Mouse (Mus musculus): ENCODE measurements around the gene Myh11. TPM values are rescaled to one million over a fixed set of nuclear protein-coding genes. Genes with fewer than 3 reads are reported as not detected.
A peak's percentile ranks its signal among the peaks of the same experiment; 100 is the strongest.

The Myh11 gene
- total RNA-seq, 1 experiment = 0.76 TPM

DNA sequence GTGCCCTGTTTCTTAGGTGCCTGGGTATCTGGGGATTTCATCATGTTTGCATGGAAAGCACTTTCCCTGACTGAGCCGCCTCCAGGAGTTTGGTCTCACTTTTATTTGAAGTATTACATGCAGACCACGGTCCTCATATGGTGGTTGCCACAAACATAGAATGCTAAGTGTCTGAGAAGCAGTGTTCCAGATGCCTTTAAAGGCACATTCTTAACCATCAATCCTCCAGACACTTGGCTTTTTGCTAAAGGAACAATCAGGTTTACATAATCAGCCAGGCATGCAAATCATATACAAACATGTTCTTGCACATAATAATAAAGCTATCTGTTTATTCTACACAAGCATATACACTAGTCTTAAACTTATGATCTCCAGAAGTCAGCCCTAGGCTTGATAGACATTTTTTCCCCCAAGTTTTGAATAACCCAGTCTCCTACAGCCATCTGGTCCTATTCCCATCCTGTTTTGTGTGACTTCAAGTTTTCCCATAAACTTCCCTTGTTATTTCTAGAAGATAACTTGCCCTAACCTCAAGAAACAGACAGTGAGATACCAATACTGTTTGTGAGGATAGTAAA lies 5.5 kb upstream of the Myh11 start:
- in situ Hi-C loops (cut with MboI; ENCODE audit: low sequenced_read_pairs in 2 of 2, unreplicated experiment in 2 of 2) = no loop called here
- H3K4me1 ChIP-seq (ENCODE audit: control insufficient read depth in 2 of 2, insufficient read depth in 2 of 2, low read length in 2 of 2, poor library complexity in 1 of 2) = peaks cover 0 to 4% of the 10 kb centered on the region in 2 experiments; a peak in 2 of 4 replicates
- no peak overlapping the region for H3K27ac ChIP-seq (ENCODE audit: insufficient read depth, low read depth, low read length, poor library complexity, severe bottlenecking)
- no peak overlapping the region for H3K9ac ChIP-seq (ENCODE audit: insufficient read depth, low read depth, low read length, poor library complexity, severe bottlenecking)
- no peak for TF ChIP-seq ZNF384 (IDR thresholded peaks at IDR 0.05; ENCODE audit: low read depth, low read length)
- H3K36me3 ChIP-seq (ENCODE audit: control insufficient read depth, insufficient read depth, low read length, poor library complexity, severe bottlenecking) = peaks cover 4% of the 10 kb centered on the region
- H3K9me3 ChIP-seq (ENCODE audit: control insufficient read depth, insufficient read depth, low read depth, low read length) = no peaks in the 10 kb centered on the region
- no peak overlapping the region for H3K4me3 ChIP-seq (ENCODE audit: insufficient read depth in 1 of 2, low read depth in 1 of 2, low read length in 2 of 2, poor library complexity in 1 of 2, severe bottlenecking in 1 of 2)
- DNase-seq (ENCODE audit: low read depth, low spot score) = no peak

GRCm38 (mm10) chr16:14295291-14295690 lies 4.1 kb upstream of the Myh11 start:
- H3K4me3 ChIP-seq (ENCODE audit: insufficient read depth in 1 of 2, low read depth in 1 of 2, low read length in 2 of 2, poor library complexity in 1 of 2, severe bottlenecking in 1 of 2) = no peak overlapping the region
- in situ Hi-C loops (cut with MboI; ENCODE audit: low sequenced_read_pairs in 2 of 2, unreplicated experiment in 2 of 2) = no loop called here

GRCm38 (mm10) chr16:14292205-14293199 lies 1.3 kb upstream of the Myh11 start:
- Histone ChIP-seq H3K27ac (ENCODE audit: insufficient read depth, low read depth, low read length, poor library complexity, severe bottlenecking) (no peak overlapping the region), H3K36me3 (ENCODE audit: control insufficient read depth, insufficient read depth, low read length, poor library complexity, severe bottlenecking) (no peaks in the 10 kb centered on the region; the same call in 1 of the 2 replicates), H3K9ac (ENCODE audit: insufficient read depth, low read depth, low read length, poor library complexity, severe bottlenecking) (peak overlapping the region; percentile 44), H3K9me3 (ENCODE audit: control insufficient read depth, insufficient read depth, low read depth, low read length) (no peaks in the 10 kb centered on the region), H3K4me3 (ENCODE audit: insufficient read depth in 1 of 2, low read depth in 1 of 2, low read length in 2 of 2, poor library complexity in 1 of 2, severe bottlenecking in 1 of 2) (peak overlapping the region; percentile 50 to 52), H3K4me1 (ENCODE audit: control insufficient read depth in 2 of 2, insufficient read depth in 2 of 2, low read length in 2 of 2, poor library complexity in 1 of 2) (peaks cover 0 to 4% of the 10 kb centered on the region in 2 experiments; a peak in 2 of 4 replicates)
- DNase-seq (ENCODE audit: low read depth, low spot score) = no peak
- in situ Hi-C loops (cut with MboI; ENCODE audit: low sequenced_read_pairs in 2 of 2, unreplicated experiment in 2 of 2) = no loop called here
- TF ChIP-seq MAFK (IDR thresholded peaks at IDR 0.05; ENCODE audit: insufficient read depth, low read depth, low read length) = no peak
- TF ChIP-seq ZC3H11A (IDR thresholded peaks at IDR 0.05; ENCODE audit: borderline replicate concordance, low read depth, low read length) = no peak
- TF ChIP-seq HCFC1 (IDR thresholded peaks at IDR 0.05; ENCODE audit: borderline replicate concordance, insufficient read depth, low read length) = no peak
- TF ChIP-seq ZNF384 (IDR thresholded peaks at IDR 0.05; ENCODE audit: low read depth, low read length) = no peak
- no peak for TF ChIP-seq CHD2 (IDR thresholded peaks at IDR 0.05; ENCODE audit: low read depth, low read length)

More at GRCm38 (mm10) chr16:14295291-14295690, 4.1 kb upstream of the Myh11 start:
- Histone ChIP-seq H3K9ac (ENCODE audit: insufficient read depth, low read depth, low read length, poor library complexity, severe bottlenecking) (no peak overlapping the region), H3K36me3 (ENCODE audit: control insufficient read depth, insufficient read depth, low read length, poor library complexity, severe bottlenecking) (peaks cover 2% of the 10 kb centered on the region), H3K4me1 (ENCODE audit: control insufficient read depth in 2 of 2, insufficient read depth in 2 of 2, low read length in 2 of 2, poor library complexity in 1 of 2) (peaks cover 0 to 4% of the 10 kb centered on the region in 2 experiments; a peak in 2 of 4 replicates), H3K9me3 (ENCODE audit: control insufficient read depth, insufficient read depth, low read depth, low read length) (no peaks in the 10 kb centered on the region), H3K27ac (ENCODE audit: insufficient read depth, low read depth, low read length, poor library complexity, severe bottlenecking) (no peak overlapping the region)
- TF ChIP-seq CHD2 (IDR thresholded peaks at IDR 0.05; ENCODE audit: low read depth, low read length) = no peak
- no peak for DNase-seq (ENCODE audit: low read depth, low spot score)

DNA sequence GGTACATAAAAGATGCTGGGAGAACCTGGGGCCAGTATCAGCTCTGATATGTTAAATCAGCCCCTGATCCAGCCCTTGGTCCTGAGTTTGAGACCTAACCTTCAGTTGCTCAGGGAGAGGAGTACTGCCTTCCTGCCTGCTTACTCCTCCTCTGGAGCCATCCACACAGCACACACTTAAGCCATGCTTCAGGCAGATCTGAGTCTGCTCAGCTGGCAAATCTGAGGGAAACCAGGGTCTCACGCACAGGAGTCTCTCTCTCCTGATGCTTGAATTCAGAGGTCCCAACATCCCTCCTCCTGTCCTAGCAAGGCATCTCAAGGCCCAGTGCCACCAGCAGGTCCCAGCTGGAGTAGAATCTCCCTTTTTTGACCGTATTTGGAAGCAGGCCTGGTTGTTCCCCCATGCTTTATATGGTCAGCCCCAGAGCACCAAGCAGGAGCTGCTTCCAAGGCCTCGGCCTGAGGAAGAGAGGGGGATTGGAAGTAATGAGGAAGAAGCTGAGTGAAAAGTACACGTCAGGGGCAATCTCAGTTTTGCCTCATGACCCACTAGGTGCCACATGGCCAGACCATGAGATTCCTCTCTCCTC lies 18.7 kb downstream of the Myh11 start:
- DNase-seq (ENCODE audit: low read depth, low spot score) = no peak
- no peaks in the 10 kb centered on the region for H3K4me1 ChIP-seq (ENCODE audit: control insufficient read depth in 2 of 2, insufficient read depth in 2 of 2, low read length in 2 of 2, poor library complexity in 1 of 2)
- no peaks in the 10 kb centered on the region for H3K36me3 ChIP-seq (ENCODE audit: control insufficient read depth, insufficient read depth, low read length, poor library complexity, severe bottlenecking)
- no peak overlapping the region for H3K9ac ChIP-seq (ENCODE audit: insufficient read depth, low read depth, low read length, poor library complexity, severe bottlenecking)
- H3K9me3 ChIP-seq (ENCODE audit: control insufficient read depth, insufficient read depth, low read depth, low read length) = no peaks in the 10 kb centered on the region
- no peak overlapping the region for H3K4me3 ChIP-seq (ENCODE audit: insufficient read depth in 1 of 2, low read depth in 1 of 2, low read length in 2 of 2, poor library complexity in 1 of 2, severe bottlenecking in 1 of 2)
- TF ChIP-seq ZNF384 (IDR thresholded peaks at IDR 0.05; ENCODE audit: low read depth, low read length) (no peak), CHD2 (IDR thresholded peaks at IDR 0.05; ENCODE audit: low read depth, low read length) (no peak), HCFC1 (IDR thresholded peaks at IDR 0.05; ENCODE audit: borderline replicate concordance, insufficient read depth, low read length) (no peak), ZC3H11A (IDR thresholded peaks at IDR 0.05; ENCODE audit: borderline replicate concordance, low read depth, low read length) (no peak), MAFK (IDR thresholded peaks at IDR 0.05; ENCODE audit: insufficient read depth, low read depth, low read length) (no peak)
- in situ Hi-C loops (cut with MboI; ENCODE audit: low sequenced_read_pairs in 2 of 2, unreplicated experiment in 2 of 2) = no loop called here
- no peak overlapping the region for H3K27ac ChIP-seq (ENCODE audit: insufficient read depth, low read depth, low read length, poor library complexity, severe bottlenecking)

Data from ES-E14 (cell line).